Mouse (Mus musculus): Measurements from ENCODE around the gene Nr1h2.
A peak's percentile ranks its signal among the peaks of the same experiment; 100 is the strongest.

Nr1h2 gene

DNA sequence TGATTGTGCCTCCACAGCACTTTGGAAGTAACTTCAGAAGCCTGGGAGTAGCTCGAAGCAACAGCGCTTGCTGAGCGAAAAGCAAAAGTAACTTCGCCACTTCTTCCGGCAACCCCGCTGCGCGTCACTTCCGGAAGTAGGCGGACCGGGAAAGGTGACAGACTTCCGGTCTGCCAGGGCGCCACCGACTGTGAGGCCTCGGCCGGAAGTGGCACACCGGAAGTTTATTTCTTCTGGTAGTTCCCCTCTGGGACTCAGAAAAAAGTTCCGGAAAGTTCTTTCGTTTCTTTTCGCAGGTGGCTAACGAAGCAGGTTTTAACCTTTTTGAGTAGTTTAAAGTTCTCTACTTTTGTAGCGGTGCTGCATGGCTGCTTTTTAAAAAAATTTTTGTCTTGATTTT lies at the start of gene Nr1h2:
Nr1h2 (minus strand) TSS at position 126 of the 400 bp plus-strand sequence.
- DNase-seq (ENCODE audit: low spot score in 2 of 2) = peak; percentile 91 to 93

DNA sequence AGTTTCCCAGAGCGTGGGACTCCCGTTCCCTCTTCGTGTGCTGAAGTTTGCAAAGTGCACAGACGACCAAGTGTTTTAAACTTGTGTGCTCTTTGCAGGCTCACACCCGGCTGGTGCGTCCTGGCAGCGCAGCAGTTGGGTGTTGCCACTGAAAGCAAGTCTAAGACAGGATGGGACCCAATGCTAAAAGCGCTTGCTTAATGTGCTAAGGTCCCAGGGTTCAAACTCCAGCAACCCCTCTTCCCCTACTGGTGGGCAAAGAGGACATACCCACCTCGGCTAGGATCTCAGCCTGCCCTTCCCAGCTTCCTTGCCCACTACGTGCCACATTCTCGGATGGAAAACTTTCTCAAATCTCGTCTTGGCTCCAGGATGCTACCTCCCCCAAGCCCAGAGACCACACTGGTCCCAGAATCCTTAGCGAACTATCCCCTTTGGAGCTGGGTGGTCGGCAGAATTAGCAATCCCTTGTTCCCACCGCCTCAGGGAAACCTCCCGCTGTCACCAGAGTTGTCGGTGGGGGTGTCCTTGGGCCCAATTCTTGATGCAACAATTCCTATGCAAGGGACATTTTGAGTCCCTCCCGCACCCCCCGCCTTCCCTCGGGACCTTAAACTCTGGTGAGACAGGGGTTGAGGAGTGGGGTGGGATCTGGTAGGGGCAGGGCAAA lies 49.6 kb upstream of the Nr1h2 start:
- no peak for DNase-seq (ENCODE audit: low spot score in 2 of 2)

DNA sequence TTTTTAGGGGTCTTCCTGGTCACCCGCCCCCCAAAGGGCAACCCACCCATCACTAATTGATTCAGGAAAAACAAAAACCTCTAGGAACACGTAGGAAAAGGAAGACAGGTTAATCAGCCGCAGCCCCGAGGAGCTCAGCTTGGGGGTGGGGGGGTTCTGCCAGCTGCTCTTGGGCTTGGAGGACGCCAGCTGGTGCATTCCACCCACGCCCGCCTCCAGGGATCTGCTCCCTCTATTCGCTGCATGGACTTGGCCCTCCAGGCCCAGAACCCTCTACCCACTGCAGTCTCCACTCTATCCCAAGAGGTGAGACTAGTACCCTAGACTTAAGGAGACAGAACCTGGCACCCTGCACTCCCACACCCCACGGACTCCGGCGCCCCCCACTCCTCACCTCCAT lies 48.7 kb upstream of the Nr1h2 start:
- DNase-seq (ENCODE audit: low spot score in 2 of 2) = peak in 1 of 2 experiments; percentile 58

DNA sequence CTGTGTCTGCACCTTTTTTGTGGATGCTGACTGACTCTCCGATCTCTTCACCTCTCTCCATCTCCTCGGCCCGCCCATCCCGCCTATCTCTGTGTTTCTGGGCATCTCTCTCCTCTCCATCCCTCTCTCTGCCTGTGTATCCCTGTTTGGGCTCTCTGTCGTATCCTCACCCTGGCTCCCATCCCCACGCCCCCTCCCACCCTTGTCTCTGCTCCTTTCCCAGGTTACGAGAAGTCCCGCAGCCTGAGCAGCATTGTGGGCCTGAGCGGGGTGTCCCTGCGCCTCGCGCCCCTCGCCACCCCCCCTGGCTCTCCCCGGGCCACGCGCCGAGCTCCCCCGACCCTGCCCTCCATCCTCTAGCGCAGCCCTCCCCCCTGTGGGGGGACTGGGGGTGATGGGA lies 47.9 kb upstream of the Nr1h2 start:
- DNase-seq (ENCODE audit: low spot score in 2 of 2) = no peak

DNA sequence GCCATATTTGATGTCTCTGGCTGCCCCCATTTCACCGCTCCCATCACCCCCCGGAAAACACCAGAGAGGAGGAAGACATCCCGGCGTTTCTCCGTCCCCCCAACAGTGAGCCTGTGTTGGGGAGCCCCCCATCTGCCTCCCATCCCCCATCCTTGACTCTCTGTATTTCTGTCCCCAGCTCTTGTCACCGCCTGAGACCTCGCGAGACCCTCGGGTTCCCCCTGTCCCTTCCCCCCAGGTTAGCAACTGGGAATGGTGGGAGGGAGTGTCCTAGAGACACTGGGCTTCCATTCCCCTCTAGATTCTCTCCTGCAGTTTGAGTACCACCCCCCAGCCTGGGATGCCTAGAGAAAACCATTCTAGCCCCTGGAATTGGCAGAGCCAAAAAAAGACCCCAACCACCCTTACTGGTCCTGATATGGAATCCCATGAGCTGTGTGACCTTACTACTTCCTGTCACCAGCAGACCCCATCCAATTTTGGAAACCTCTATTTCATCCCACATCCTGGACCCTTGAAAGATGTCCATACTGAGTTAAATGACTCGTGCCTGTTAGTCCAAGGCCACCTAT lies 47.0 kb upstream of the Nr1h2 start:
- no peak for DNase-seq (ENCODE audit: low spot score in 2 of 2)

DNA sequence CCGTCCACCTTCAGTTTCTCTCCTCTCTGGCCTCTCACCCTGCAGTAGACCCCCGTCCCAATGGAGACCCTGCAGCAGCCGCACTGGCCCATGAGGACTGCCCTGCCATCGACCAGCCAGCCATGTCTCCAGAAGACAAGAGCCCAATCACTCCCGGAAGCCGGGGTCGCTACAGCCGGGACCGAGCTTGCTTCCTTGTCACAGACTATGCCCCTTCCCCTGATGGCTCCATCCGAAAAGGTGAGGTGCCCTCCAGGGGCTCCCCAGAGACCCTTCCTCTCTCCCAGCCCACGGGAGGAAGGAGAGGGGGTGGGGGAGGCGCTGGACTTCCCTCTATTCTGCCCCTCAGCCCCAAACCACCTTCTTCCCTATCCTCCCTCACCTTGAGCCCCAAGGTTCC lies 44.6 kb upstream of the Nr1h2 start:
- DNase-seq (ENCODE audit: low spot score in 2 of 2) = no peak

DNA sequence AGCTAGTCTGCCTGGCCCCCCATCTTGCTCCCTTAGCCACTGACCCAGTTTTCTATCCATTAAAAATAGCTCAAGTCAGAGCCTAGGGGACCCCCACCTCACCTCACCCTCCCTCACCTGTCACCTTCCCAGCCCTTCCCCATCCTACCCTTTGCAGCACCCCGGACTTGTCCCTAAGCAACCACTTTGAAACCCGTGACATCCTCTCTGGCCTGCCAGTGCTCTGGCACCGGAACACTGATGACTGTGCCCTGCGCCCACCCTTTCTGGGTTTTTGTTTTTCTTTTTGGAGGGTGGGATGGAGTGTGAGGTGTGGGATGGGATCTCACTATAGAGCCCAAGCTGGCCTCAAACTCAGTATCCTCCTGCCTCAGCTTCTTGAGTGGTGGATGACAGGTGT lies 43.9 kb upstream of the Nr1h2 start:
- no peak for DNase-seq (ENCODE audit: low spot score in 2 of 2)

DNA sequence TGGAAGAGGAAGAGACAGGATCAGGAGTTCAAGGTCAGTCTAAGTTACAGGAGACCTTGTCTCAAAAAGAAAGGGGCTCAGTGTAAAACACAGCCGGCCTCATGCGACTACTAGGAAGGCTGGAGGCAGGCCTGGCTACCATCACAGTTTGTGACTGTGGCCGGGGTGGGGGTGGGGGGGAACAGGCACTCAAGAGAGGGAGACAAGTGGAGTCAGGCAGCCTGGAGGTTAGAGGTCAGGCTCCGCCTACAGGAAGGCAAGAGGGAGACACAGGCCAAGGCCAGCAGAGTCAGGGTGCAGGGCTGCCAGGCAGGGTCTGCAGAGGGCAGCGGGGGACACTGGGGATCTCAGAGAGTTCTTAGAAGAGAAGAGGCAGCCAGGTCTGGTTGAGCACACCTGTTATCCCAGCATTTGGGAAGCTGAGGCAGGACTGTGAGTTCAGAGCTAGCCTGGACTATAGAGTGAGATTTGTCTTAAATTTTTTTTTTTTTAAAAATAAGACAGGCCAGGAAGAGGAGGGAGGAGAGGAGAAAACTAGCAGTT lies 43.3 kb upstream of the Nr1h2 start:
- DNase-seq (ENCODE audit: low spot score in 2 of 2) = no peak

DNA sequence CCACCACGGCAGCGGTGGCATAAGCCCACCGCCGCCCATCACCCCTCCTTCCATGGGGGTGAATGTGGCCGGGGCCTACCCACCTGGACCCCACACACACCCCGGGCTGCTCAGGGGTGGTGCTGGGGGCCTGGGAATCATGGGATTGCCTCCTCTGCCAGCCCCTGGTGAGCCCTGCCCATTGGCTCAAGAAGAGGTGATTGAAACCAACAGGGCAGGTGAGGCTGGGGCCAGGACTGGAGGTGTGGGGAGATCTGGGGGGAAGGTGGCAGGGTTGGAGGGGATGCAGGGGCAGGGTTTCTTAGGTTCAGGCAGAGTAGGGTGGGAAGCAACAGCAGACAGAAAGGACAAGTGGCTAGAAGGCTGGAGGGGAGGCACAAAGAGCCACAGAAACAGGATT lies 42.3 kb upstream of the Nr1h2 start:
- no peak for DNase-seq (ENCODE audit: low spot score in 2 of 2)

DNA sequence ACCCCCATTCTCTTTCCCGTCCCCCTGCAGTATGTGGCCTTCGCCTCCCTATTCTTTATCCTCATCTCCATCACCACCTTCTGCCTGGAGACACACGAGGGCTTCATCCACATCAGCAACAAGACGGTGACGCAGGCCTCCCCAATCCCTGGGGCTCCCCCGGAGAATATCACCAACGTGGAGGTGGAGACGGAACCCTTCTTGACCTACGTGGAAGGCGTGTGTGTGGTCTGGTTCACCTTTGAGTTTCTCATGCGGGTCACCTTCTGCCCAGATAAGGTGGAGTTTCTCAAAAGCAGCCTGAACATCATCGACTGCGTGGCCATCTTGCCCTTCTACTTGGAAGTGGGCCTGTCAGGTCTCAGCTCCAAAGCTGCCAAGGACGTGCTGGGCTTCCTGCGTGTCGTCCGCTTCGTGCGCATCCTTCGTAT lies 41.4 kb upstream of the Nr1h2 start:
- no peak for DNase-seq (ENCODE audit: low spot score in 2 of 2)

DNA sequence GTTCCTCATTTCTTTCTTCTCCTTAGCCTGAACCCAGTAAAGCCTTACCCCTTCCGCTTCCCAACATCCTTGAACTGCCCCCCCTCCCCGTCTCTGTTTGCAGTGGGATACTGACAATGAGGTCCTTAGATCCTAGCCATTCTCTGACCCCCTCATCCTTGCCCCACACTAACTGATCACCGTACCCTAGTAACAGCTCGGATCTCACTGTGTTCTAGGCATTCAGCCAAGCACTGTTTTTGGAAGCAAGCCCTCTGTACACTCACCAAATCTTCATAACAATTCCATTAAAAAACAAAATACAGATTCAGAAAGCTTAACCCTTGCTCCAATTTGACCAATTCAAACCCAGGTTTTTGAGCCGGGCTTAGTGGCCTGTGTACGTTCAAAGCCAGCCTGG lies 40.5 kb upstream of the Nr1h2 start:
- no peak for DNase-seq (ENCODE audit: low spot score in 2 of 2)

DNA sequence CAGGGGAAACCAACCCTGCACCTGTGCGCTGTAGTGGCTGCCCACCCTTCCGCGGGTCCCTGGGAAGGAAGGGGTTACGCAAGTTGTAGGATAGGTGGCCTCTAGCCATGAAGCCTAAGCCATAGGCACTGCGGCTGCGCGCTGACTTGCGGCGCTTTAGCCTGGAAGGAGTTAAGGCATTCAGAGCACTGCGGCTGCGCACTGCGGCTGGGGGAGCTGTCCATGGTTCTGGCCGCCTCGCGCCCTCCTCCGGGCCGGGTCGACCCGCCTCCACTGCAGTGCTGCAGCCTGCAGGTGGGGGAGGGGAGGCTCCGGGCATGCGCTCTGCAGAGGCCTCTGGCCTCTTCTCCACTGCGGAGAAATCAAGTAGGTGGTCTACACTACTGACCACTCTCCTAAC lies 40.0 kb upstream of the Nr1h2 start:
- peak; percentile 83 to 89 for DNase-seq (ENCODE audit: low spot score in 2 of 2)

DNA sequence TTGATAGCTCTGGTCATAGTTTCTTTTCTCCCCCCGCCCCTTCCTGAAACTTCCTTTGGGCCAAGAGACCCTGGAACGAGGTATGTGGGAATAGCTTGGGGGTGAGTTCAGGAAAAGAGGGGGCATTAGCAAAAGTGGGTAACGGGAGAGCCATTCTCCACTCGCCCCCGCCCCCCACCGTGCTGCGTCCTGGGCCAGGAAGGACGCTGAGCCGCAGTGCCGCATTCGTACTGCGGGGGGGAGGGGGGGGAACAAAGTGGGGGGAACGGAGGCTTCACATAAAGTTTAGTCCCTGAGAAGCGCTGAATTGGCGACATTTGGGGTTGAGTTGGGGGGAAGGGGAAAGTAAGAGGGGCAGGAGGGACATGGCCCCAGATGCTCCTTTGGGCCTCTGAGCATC lies 39.3 kb upstream of the Nr1h2 start:
- DNase-seq (ENCODE audit: low spot score in 2 of 2) = no peak

DNA sequence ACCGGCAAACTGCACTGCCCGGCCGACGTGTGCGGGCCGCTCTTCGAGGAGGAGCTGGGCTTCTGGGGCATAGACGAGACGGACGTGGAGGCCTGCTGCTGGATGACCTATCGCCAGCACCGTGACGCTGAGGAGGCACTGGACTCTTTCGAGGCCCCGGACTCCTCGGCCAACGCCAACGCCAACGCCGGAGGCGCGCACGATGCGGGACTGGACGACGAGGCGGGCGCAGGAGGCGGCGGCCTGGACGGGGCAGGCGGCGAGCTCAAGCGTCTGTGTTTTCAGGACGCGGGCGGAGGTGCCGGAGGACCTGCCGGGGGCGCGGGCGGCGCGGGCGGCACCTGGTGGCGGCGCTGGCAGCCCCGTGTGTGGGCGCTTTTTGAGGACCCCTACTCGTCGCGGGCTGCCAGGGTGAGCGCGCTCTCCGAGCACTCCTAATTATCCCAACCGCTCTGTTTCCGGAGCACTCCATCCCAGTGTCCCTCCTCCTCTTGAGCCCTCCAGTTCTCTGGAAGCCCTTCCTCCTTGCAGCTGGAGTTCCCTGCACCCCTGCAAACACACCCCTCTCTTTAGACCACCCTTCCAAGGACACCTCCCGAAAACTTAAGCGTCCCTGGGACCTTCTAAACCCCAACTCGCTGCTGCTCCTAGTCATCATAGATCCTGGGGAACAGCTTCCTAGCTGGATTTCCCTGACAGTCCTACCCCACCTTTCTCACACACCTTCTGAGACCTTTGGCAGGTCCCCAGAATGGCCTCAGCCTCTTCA lies 37.8 kb upstream of the Nr1h2 start:
- peak in 1 of 2 experiments; percentile 48 for DNase-seq (ENCODE audit: low spot score in 2 of 2)

DNA sequence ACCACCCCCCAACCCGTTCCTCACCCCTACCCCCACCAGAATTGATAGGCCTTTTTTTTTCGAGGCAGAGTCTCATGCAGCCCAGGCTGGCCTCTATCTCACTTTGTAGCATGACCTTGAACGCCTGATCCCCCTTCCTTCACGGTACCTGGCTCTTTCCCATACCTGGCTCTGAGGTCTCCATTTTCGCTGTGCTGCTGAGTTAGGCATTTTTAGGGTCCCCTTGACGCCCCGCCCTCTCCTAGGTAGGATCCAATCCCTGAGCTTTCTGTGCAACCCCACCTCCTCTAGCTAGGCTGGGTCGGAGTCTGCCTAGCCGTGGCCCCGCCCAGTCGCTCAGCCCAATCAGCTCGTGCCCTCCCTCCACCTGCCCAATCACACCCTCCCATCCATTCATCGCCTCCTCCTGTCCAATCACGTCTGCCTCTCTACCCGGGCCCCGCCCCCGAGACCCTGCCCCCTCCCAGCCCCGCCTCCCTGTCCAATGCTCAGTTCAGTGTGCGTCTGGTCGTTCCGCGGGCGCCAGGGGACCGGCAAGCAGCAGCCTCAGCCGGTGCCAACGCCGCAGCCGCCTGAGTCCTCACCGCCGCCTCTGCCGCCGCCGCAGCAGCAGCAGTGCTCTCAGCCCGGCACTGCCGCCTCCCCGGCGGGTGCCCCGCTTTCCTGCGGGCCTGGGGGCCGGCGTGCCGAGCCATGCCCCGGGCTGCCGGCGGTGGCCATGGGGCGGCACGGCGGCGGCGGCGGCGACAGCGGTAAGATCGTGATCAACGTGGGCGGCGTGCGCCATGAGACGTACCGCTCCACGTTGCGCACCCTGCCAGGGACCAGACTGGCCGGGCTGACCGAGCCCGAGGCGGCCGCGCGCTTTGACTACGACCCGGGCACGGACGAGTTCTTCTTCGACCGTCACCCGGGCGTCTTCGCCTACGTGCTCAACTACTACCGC lies 36.9 kb upstream of the Nr1h2 start, which contains the start of gene Kcnc3:
Kcnc3 (plus strand) TSS at position 263 of the 946 bp plus-strand sequence.
- peak; percentile 93 to 95 for DNase-seq (ENCODE audit: low spot score in 2 of 2)

DNA sequence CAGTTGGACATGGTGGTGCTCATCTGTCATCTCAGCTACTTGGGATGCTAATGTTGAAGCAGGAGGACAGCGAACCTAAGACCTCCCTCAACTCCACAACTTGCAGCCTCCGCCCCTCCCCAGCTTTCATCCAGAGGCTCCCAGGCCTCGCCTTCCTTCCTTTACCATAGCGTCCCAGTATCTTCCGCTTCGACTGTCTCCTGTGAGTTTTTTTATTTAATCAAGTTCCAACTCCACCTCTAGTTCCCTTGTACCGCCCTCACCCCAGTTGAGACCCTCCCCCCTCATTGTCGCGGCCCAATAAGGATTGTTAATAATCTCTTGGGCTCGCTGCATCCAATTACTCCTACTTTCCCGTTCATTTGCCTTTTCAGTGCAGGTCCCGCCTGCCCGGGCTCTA lies 36.2 kb upstream of the Nr1h2 start:
- DNase-seq (ENCODE audit: low spot score in 2 of 2) = no peak

DNA sequence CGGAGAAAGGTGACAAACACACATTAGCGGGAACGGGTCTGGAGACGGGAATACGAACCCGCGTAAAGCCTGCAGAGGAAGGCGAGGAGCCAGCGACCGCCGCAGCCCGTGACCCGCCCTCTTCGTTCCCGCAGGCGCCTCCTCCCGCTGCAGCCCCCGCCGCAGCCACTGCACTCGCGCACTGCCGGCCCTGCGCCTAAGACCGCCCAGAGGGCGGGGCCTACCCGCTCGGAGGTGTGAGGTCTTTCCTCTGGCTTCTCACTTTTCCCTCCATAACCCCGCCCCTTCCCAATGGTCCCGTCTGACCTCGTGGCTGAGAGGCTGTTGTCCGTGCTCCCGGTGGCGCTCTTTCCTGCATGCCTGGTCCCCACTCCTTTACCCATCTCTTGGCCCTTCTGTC lies 35.4 kb upstream of the Nr1h2 start:
- DNase-seq (ENCODE audit: low spot score in 2 of 2) = peak in 1 of 2 experiments; percentile 73

DNA sequence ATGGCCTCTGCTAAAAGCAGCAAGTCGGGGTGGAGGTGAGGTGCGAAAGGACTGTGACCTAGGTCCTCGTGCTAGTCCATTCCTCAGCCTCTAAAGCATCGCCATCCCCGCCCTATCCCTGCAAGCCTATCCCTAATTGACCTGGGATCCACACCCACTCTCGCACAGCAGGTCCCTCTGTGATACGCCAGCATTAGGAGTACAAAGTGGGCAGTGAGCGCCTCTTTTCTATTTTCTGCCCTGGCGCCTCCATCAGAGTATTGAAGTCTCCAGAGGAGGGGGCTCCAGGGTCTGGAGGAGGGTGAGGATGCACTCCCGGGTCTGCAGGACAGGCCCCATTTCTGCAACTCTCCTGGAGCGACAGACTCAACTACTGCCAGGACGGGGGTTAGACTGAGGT lies 34.6 kb upstream of the Nr1h2 start:
- DNase-seq (ENCODE audit: low spot score in 2 of 2) = no peak

DNA sequence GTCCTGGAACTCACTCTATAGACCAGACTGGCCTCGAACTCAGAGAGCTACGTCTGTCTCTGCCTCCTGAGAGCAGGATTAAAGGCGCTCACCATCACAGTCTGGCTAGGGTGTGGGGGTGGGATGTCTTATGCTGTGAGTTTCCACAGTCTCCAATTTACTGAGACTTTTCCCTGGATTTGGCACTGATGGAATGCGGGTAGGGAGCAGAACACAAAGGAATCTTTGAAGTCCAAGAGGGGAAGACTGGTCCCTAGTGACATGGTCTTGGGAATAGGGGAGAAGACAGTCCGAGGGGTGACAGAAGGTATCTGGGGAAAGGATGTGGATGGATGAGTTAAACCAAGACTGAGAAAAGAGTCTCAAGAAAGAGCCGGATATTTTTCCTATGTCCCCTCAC lies 33.9 kb upstream of the Nr1h2 start:
- no peak for DNase-seq (ENCODE audit: low spot score in 2 of 2)

DNA sequence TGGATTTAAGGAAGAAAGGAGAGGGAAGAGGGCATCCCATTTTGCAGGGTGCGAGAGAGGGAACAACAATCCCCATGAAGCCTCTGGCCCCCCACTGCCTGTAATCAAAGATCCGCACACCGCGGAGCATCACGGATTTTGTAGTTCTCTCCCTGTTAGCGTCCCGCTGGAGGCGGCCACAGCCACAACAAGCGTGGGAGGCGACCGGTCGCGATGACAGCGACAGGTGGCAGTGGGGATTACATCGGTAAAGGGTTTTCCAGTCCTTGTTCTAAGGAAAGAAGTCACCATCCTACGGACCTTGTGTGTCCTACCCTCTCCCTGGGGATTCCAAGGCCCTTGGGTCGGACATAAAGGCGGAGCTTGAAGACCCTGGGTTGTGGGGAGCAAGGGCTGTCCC lies 33.2 kb upstream of the Nr1h2 start:
- peak in 1 of 2 experiments; percentile 80 for DNase-seq (ENCODE audit: low spot score in 2 of 2)

DNA sequence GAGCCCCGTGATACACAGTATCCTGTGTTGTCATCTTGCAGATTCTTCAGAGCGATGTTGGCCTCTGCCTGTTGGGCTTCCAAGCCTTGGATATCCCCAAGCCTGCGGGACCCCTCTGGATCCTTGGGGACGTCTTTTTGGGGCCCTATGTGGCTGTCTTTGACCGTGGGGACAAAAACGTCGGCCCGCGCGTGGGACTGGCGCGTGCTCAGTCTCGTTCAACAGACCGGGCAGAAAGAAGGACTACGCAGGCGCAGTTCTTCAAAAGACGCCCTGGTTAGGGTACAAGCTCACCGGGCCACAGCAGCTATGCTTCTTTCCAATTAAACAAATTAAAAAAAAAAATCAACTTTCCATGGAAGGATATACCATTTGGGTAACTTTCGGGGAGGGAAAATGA lies 32.8 kb upstream of the Nr1h2 start:
- peak in 1 of 2 experiments; percentile 67 for DNase-seq (ENCODE audit: low spot score in 2 of 2)

DNA sequence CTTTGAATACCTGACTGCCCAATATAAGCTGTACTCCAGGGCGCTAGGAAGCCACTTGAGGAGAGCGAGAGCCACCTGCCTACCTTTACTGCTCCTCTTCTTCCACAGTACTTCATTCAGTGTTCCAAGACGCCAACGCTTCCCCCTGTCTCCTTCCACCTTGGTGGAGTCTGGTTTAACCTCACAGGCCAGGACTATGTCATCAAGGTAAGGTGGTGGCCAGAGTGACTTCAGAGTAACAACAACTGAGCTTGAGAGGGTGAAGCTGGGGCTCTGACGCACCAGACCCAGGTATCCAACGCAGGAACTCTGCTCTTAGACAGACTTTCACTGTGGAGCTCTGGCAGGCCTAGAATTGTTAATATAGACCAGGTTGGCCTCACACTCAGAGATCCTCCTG lies 31.9 kb upstream of the Nr1h2 start:
- no peak for DNase-seq (ENCODE audit: low spot score in 2 of 2)
